Mouse (Mus musculus): ENCODE results near the gene Cfap74.

GRCm38 (mm10) chr4:155471406-155471805 lies 62.4 kb downstream of the Cfap74 start:
- no peak for TF ChIP-seq MAZ (IDR thresholded peaks at IDR 0.05; ENCODE audit: low read depth, low read length)
- TF ChIP-seq MXI1 (IDR thresholded peaks at IDR 0.05; ENCODE audit: low read depth, low read length) = no peak
- TF ChIP-seq ETS1 (IDR thresholded peaks at IDR 0.05; ENCODE audit: low read depth, low read length) = no peak
- no peak for TF ChIP-seq RAD21 (IDR thresholded peaks at IDR 0.05; ENCODE audit: low read depth, low read length)
- no peak for TF ChIP-seq TCF12 (IDR thresholded peaks at IDR 0.05; ENCODE audit: low read depth, low read length)
